Mouse (Mus musculus) NIH3T3 (cell line): ENCODE results near the gene Cfap221.
A peak's percentile ranks its signal among the peaks of the same experiment; 100 is the strongest.

Experiments
- DNase-seq: peaks from one replicate; pipeline ENCODE4 v3.0.0-alpha.2; 2012; ENCODE audit warnings: low read depth

The Cfap221 gene

GRCm38 (mm10) chr1:119902551-119903230 is 94.3 kb downstream of the Cfap221 start:
- DNase-seq, result no peak

GRCm38 (mm10) chr1:119899195-119900123 is 97.6 kb downstream of the Cfap221 start:
- DNase-seq, result no peak

- peak; percentile 78 for DNase-seq
These were observed 102.1 kb downstream of the Cfap221 start for GRCm38 (mm10) chr1:119894936-119895335.

GRCm38 (mm10) chr1:119893600-119893999 is 103.4 kb downstream of the Cfap221 start:
- DNase-seq, result no peak

GRCm38 (mm10) chr1:119892933-119893332 is 104.1 kb downstream of the Cfap221 start:
- no peak for DNase-seq

- no peak for DNase-seq
These were observed 105.2 kb downstream of the Cfap221 start for GRCm38 (mm10) chr1:119891865-119892264.

GRCm38 (mm10) chr1:119891149-119891548 is 105.9 kb downstream of the Cfap221 start:
- DNase-seq, result peak; percentile 16

GRCm38 (mm10) chr1:119889347-119889746 is 107.7 kb downstream of the Cfap221 start:
- DNase-seq, result no peak

- DNase-seq, result peak; percentile 22
These were observed 110.7 kb downstream of the Cfap221 start for GRCm38 (mm10) chr1:119886320-119886719.

- DNase-seq, result no peak
These were observed 112.8 kb downstream of the Cfap221 start for GRCm38 (mm10) chr1:119884272-119884671.

- DNase-seq, result peak; percentile 54
These were observed 118.1 kb downstream of the Cfap221 start for GRCm38 (mm10) chr1:119878909-119879308.

- no peak for DNase-seq
These were observed 119.6 kb downstream of the Cfap221 start for GRCm38 (mm10) chr1:119877469-119877868.
